Mouse (Mus musculus) lung, postnatal 0 days (tissue): ENCODE measurements at regions not wholly inside any gene's neighbourhood (a gene's known extent, or its start where the extent isn't known, plus 50 kb on each side); places are given as distances from the start of the nearest gene placed in this dataset.
"Not testable (repeated sequence)": the region's sequence is repeated elsewhere in the genome, so short reads cannot be mapped to it uniquely, and the experiment has no call there.

Experiments used
- CTCF ChIP-seq: IDR thresholded peaks from 2 replicates; pipeline ENCODE4 v1.5.1; 2016; ENCODE audit warnings: antibody characterized with exemption, mild to moderate bottlenecking
- EP300 ChIP-seq: IDR thresholded peaks from 2 replicates; pipeline ENCODE4 v1.6.1; 2016; ENCODE audit warnings: antibody characterized with exemption, mild to moderate bottlenecking, control low read depth

- TF ChIP-seq CTCF, EP300: not testable (repeated sequence)
Measured at GRCm38 (mm10) chr6:112564119-112564518, 74.4 kb upstream of the Oxtr start.
